ENCODE assay signal across 22 mouse cellular contexts in genomic region chr10:93515419-93515818, GRCm38 (mm10). TPM values are rescaled to one million over a fixed set of nuclear protein-coding genes. Genes with fewer than 3 reads are reported as not detected.
DNase-seq lines count a peak whose midpoint lies in the region; ATAC-seq and TF ChIP-seq lines count a peak whose summit lies in the region.
"Had no signal": no experiment of that assay in that cellular context is flagged by ENCODE, and none has a peak within 500 bp of the region (broad histone marks: within the 10 kb centered on the region; RNA-seq: fewer than 3 reads in every experiment).

No protein-coding gene starts in this region.

- TF ChIP-seq CTCF in hindbrain, postnatal 0 days (IDR thresholded peaks at IDR 0.05; ENCODE audit: low read depth), result no peak
- no peak for TF ChIP-seq CTCF in thymus, adult 2 months (IDR thresholded peaks at IDR 0.05; ENCODE audit: borderline replicate concordance, control insufficient read depth, extremely low read depth, insufficient read depth, low read length, poor library complexity)

- 31% methylated on average over 1 of the region's 1 CpGs for WGBS in hindbrain, postnatal 0 days
- 25% methylated on average over 1 of the region's 1 CpGs for WGBS in hindbrain, embryonic 10.5 days
- WGBS in thymus, adult 2 months, result 72% methylated on average over 1 of the region's 1 CpGs
- 19% methylated on average over 1 of the region's 1 CpGs for WGBS in forebrain, embryonic 14.5 days

- H3K27ac ChIP-seq in hindbrain, postnatal 0 days, result no peak overlapping the region
- no peak overlapping the region for H3K27ac ChIP-seq in hindbrain, embryonic 10.5 days
- H3K27ac ChIP-seq in thymus, adult 2 months (ENCODE audit: control insufficient read depth, insufficient read depth, low read length), result no peak overlapping the region
- no peak overlapping the region for H3K27ac ChIP-seq in forebrain, embryonic 14.5 days (ENCODE audit: low read depth, low read length)
- H3K27ac ChIP-seq: embryonic facial prominence, embryonic 15.5 days; heart, embryonic 15.5 days; hindbrain, embryonic 13.5 days; liver, embryonic 14.5 days; macrophage; neural tube, embryonic 15.5 days; stomach, postnatal 0 days had no signal

- no peaks in the 10 kb centered on the region for H3K27me3 ChIP-seq in hindbrain, postnatal 0 days (ENCODE audit: insufficient read depth, low read length)
- no peaks in the 10 kb centered on the region for H3K27me3 ChIP-seq in hindbrain, embryonic 10.5 days (ENCODE audit: insufficient read depth, poor library complexity, severe bottlenecking)
- no peaks in the 10 kb centered on the region for H3K27me3 ChIP-seq in thymus, adult 2 months (ENCODE audit: control insufficient read depth, insufficient read depth, low read length)
- H3K27me3 ChIP-seq in forebrain, embryonic 14.5 days (replicated peaks; ENCODE audit: control insufficient read depth, insufficient read depth, low read length), result no peaks in the 10 kb centered on the region
- H3K27me3 ChIP-seq: embryonic facial prominence, embryonic 15.5 days; heart, embryonic 15.5 days; hindbrain, embryonic 13.5 days; neural tube, embryonic 15.5 days had no signal

- TF ChIP-seq POLR2A in thymus, adult 2 months (IDR thresholded peaks at IDR 0.05; ENCODE audit: control insufficient read depth, extremely low read depth, insufficient read depth, low read length, poor library complexity), result no peak

- no peak overlapping the region for H3K9ac ChIP-seq in hindbrain, postnatal 0 days (replicated peaks; ENCODE audit: low read length)
- no peak overlapping the region for H3K9ac ChIP-seq in forebrain, embryonic 14.5 days (ENCODE audit: low read length)
- H3K9ac ChIP-seq: embryonic facial prominence, embryonic 15.5 days; heart, embryonic 15.5 days; hindbrain, embryonic 13.5 days; liver, embryonic 14.5 days; neural tube, embryonic 15.5 days had no signal

- no peak overlapping the region for H3K4me3 ChIP-seq in hindbrain, postnatal 0 days (ENCODE audit: low read length)
- H3K4me3 ChIP-seq in hindbrain, embryonic 10.5 days, result no peak overlapping the region
- no peak overlapping the region for H3K4me3 ChIP-seq in thymus, adult 2 months (ENCODE audit: control insufficient read depth, insufficient read depth, low read length)
- H3K4me3 ChIP-seq in forebrain, embryonic 14.5 days (ENCODE audit: low read depth, low read length), result no peak overlapping the region
- H3K4me3 ChIP-seq: embryonic facial prominence, embryonic 15.5 days; heart, embryonic 15.5 days; hindbrain, embryonic 13.5 days; neural tube, embryonic 15.5 days had no signal

- no peaks in the 10 kb centered on the region for H3K36me3 ChIP-seq in hindbrain, postnatal 0 days (ENCODE audit: insufficient read depth, low read length)
- no peaks in the 10 kb centered on the region for H3K36me3 ChIP-seq in hindbrain, embryonic 10.5 days
- H3K36me3 ChIP-seq in thymus, adult 2 months (ENCODE audit: control insufficient read depth, insufficient read depth, low read length), result no peaks in the 10 kb centered on the region
- H3K36me3 ChIP-seq in forebrain, embryonic 14.5 days (ENCODE audit: control insufficient read depth, insufficient read depth, low read length), result no peaks in the 10 kb centered on the region
- H3K36me3 ChIP-seq: embryonic facial prominence, embryonic 15.5 days; heart, embryonic 15.5 days; hindbrain, embryonic 13.5 days; neural tube, embryonic 15.5 days had no signal

- no peaks in the 10 kb centered on the region for H3K4me1 ChIP-seq in hindbrain, postnatal 0 days (ENCODE audit: insufficient read depth, low read length)
- H3K4me1 ChIP-seq in hindbrain, embryonic 10.5 days (replicated peaks), result no peaks in the 10 kb centered on the region
- no peaks in the 10 kb centered on the region for H3K4me1 ChIP-seq in thymus, adult 2 months (replicated peaks; ENCODE audit: control insufficient read depth, insufficient read depth, low read length)
- H3K4me1 ChIP-seq in forebrain, embryonic 14.5 days (ENCODE audit: control insufficient read depth, insufficient read depth, low read length), result no peaks in the 10 kb centered on the region
- H3K4me1 ChIP-seq: embryonic facial prominence, embryonic 15.5 days; heart, embryonic 15.5 days; neural tube, embryonic 15.5 days had no signal

- peak; percentile 30 for DNase-seq in hindbrain, postnatal 0 days (ENCODE audit: low spot score)
- no peak for DNase-seq in hindbrain, embryonic 10.5 days (ENCODE audit: low spot score)
- DNase-seq in thymus, adult 2 months, result peak; percentile 9
- DNase-seq in thymus, postnatal 4 days, result no peak
- peak; percentile 89 for DNase-seq in forebrain, embryonic 14.5 days (ENCODE audit: low spot score)
- peak; percentile 8 to 10 for DNase-seq in thymus, postnatal 36 days
- no peak for DNase-seq in frontal cortex, postnatal 25 days (ENCODE audit: low spot score in 2 of 2)
- no peak for DNase-seq in layer of hippocampus, postnatal 25 days (ENCODE audit: extremely low spot score in 1 of 2, low spot score in 1 of 2)
- DNase-seq: adrenal gland, adult 2 months; cerebellum, adult 9-11 months; right cerebral cortex, adult 18-20 months had no signal

- no peak overlapping the region for H3K4me2 ChIP-seq in hindbrain, postnatal 0 days (ENCODE audit: low read depth, low read length)
- no peak overlapping the region for H3K4me2 ChIP-seq in forebrain, embryonic 14.5 days (ENCODE audit: low read length)
- H3K4me2 ChIP-seq: embryonic facial prominence, embryonic 15.5 days; heart, embryonic 15.5 days; hindbrain, embryonic 13.5 days; neural tube, embryonic 15.5 days had no signal

- H3K9me3 ChIP-seq in hindbrain, postnatal 0 days (ENCODE audit: low read length), result no peaks in the 10 kb centered on the region
- no peaks in the 10 kb centered on the region for H3K9me3 ChIP-seq in hindbrain, embryonic 10.5 days
- H3K9me3 ChIP-seq in forebrain, embryonic 14.5 days (replicated peaks; ENCODE audit: control insufficient read depth, low read length), result no peaks in the 10 kb centered on the region
- H3K9me3 ChIP-seq: embryonic facial prominence, embryonic 15.5 days; heart, embryonic 15.5 days; hindbrain, embryonic 13.5 days; neural tube, embryonic 15.5 days had no signal

- no peak for ATAC-seq in hindbrain, postnatal 0 days
- ATAC-seq in forebrain, embryonic 14.5 days, result peak; percentile 92
- ATAC-seq: CD4-positive, CD25-positive, alpha-beta regulatory T cell, adult 4 months had no signal

RNA-seq across cellular contexts. Expression of gene Amdhd1, which starts 24.4 kb away (rescaled TPM):
- 0.16 TPM in 1 of 2 replicates, not detected in the other for total RNA-seq in hindbrain, postnatal 0 days (2014; rRNA removed)
- polyA plus RNA-seq in hindbrain, postnatal 0 days (2015; fragmentation: Nextera tagmentation; extraction: Ambion mirVana), result 0.15 TPM in 1 of 2 replicates, not detected in the other
- polyA plus RNA-seq in hindbrain, embryonic 10.5 days (2016; fragmentation: Nextera tagmentation; extraction: Ambion mirVana), result 0.19 and 0.24 TPM in 2 replicates
- 0.44 and 0.46 TPM in 2 replicates for polyA plus RNA-seq in thymus, adult 2 months (2012; rRNA removed)
- 0.18 TPM in 1 of 2 replicates, not detected in the other for polyA plus RNA-seq in forebrain, embryonic 14.5 days (2014; fragmentation: Nextera tagmentation; extraction: Ambion mirVana)
- under 1 TPM; 0.32 to 0.40 TPM for total RNA-seq in layer of hippocampus, postnatal 25 days (2021)
- total RNA-seq: monocyte, adult 5-6 weeks had no signal

RNA-seq across cellular contexts. Expression of gene Ccdc38, which starts 25.0 kb away (rescaled TPM):
- total RNA-seq in hindbrain, postnatal 0 days (2014; rRNA removed), result not detected in 2 replicates
- 0.41 and 0.53 TPM in 2 replicates for polyA plus RNA-seq in hindbrain, postnatal 0 days (2015; fragmentation: Nextera tagmentation; extraction: Ambion mirVana)
- polyA plus RNA-seq in hindbrain, embryonic 10.5 days (2016; fragmentation: Nextera tagmentation; extraction: Ambion mirVana), result 0.35 TPM in 2 replicates
- 0.03 TPM in 1 of 2 replicates, not detected in the other for polyA plus RNA-seq in thymus, adult 2 months (2012; rRNA removed)
- 0.32 and 0.46 TPM in 2 replicates for polyA plus RNA-seq in forebrain, embryonic 14.5 days (2014; fragmentation: Nextera tagmentation; extraction: Ambion mirVana)
- total RNA-seq in layer of hippocampus, postnatal 25 days (2021), result not detected
- total RNA-seq: adrenal gland, adult 2 months; left cerebral cortex, postnatal 25 days; monocyte, adult 5-6 weeks had no signal
- polyA plus RNA-seq: adrenal gland, adult 2 months; macrophage had no signal

RNA-seq across cellular contexts. Expression of gene Hal, which starts 26.9 kb away (rescaled TPM):
- total RNA-seq in hindbrain, postnatal 0 days (2014; rRNA removed), result not detected in 2 replicates
- 0.18 and 0.29 TPM in 2 replicates for polyA plus RNA-seq in hindbrain, postnatal 0 days (2015; fragmentation: Nextera tagmentation; extraction: Ambion mirVana)
- 0.12 and 0.17 TPM in 2 replicates for polyA plus RNA-seq in hindbrain, embryonic 10.5 days (2016; fragmentation: Nextera tagmentation; extraction: Ambion mirVana)
- polyA plus RNA-seq in thymus, adult 2 months (2012; rRNA removed), result 3.7 TPM in 2 replicates
- polyA plus RNA-seq in forebrain, embryonic 14.5 days (2014; fragmentation: Nextera tagmentation; extraction: Ambion mirVana), result 0.27 TPM in 1 of 2 replicates, not detected in the other
- not detected for total RNA-seq in layer of hippocampus, postnatal 25 days (2021)
- total RNA-seq: left cerebral cortex, postnatal 25 days; monocyte, adult 5-6 weeks had no signal
- polyA plus RNA-seq: hindbrain, embryonic 13.5 days; kidney, embryonic 14.5 days had no signal

Comparison
In these comparisons a context has a peak if more than half of its experiments do, and no peak if none do; other contexts are left out.
1. DNase-seq: peak in hindbrain, postnatal 0 days (single experiment), thymus, adult 2 months (single experiment), forebrain, embryonic 14.5 days (single experiment) and thymus, postnatal 36 days (2 of 2); none in hindbrain, embryonic 10.5 days (single experiment), thymus, postnatal 4 days (single experiment), frontal cortex, postnatal 25 days (0 of 2) and layer of hippocampus, postnatal 25 days (0 of 2).